Mouse (Mus musculus) heart, adult 2 months (tissue): Measurements from ENCODE around the gene Pgrmc2. TPM values are rescaled to one million over a fixed set of nuclear protein-coding genes. Genes with fewer than 3 reads are reported as not detected.

Source experiments
- DNase-seq, 2 experiments: peaks; one replicate each; pipeline ENCODE4 v3.0.0; 2021
- H3K27ac ChIP-seq: fragments of 200-600 bp; 2 replicates; pipeline ENCODE4 v1.8.1; 2022
- H3K27me3 ChIP-seq: fragments of 200-500 bp; 2 replicates; pipeline ENCODE4 v1.6.1; 2012; ENCODE audit warnings: mild to moderate bottlenecking, low read length, inconsistent platforms, mixed read lengths; ENCODE audit not compliant: control insufficient read depth, insufficient read depth
- H3K36me3 ChIP-seq: fragments of 200-500 bp; 2 replicates; pipeline ENCODE4 v1.6.1; 2012; ENCODE audit warnings: low read length, inconsistent platforms; ENCODE audit not compliant: control insufficient read depth, insufficient read depth
- H3K4me1 ChIP-seq: fragments of 200-500 bp; 2 replicates; pipeline ENCODE4 v1.6.1; 2011; ENCODE audit warnings: low read length; ENCODE audit not compliant: control insufficient read depth, insufficient read depth
- H3K4me3 ChIP-seq: fragments of 200-600 bp; 2 replicates; pipeline ENCODE4 v1.8.1; 2022
- H3K79me2 ChIP-seq: fragments of 200-500 bp; replicated peaks from 2 replicates; pipeline ENCODE4 v1.6.1; 2012; ENCODE audit warnings: mild to moderate bottlenecking, inconsistent platforms, low read length, moderate library complexity, mixed read lengths; ENCODE audit not compliant: control insufficient read depth, insufficient read depth
- H3K9ac ChIP-seq: fragments of 200-500 bp; 2 replicates; pipeline ENCODE4 v1.6.1; 2012; ENCODE audit warnings: low read depth, mild to moderate bottlenecking, control low read depth, inconsistent platforms, low read length, mixed read lengths
- CTCF ChIP-seq: fragments of 200-600 bp; IDR thresholded peaks from 2 replicates; pipeline ENCODE4 v1.8.1; 2022; ENCODE audit warnings: antibody characterized with exemption, mild to moderate bottlenecking, moderate library complexity
- EP300 ChIP-seq: fragments of 200-500 bp; IDR thresholded peaks from 2 replicates; pipeline ENCODE4 v1.6.1; 2011; ENCODE audit warnings: low read depth, low read length, control low read depth; ENCODE audit not compliant: insufficient read depth
- POLR2A ChIP-seq: fragments of 200-500 bp; IDR thresholded peaks from 2 replicates; pipeline ENCODE4 v1.6.1; 2011; ENCODE audit warnings: mild to moderate bottlenecking, low read depth, low read length, control low read depth; ENCODE audit not compliant: insufficient read depth
- WGBS: fragments of 180-500 bp; shearing (Covaris S2); methylation state at CpG from one replicate; pipeline ENCODE4 v1.1.7; 2018; 5-methylcytosine and 5-hydroxymethylcytosine counted together
- intact Hi-C: fragments of 180-260 bp; cut with DNase I; formaldehyde crosslinking; loops from one replicate; pipeline ENCODE4 v1.15.1; 2025
- polyA plus RNA-seq: library from polyadenylated mRNA; depleted of rRNA; stranded (reverse); fragments of >200 nt; gene quantifications from 2 replicates; pipeline ENCODE4 v1.2.3, GENCODE M21; 2012
- total RNA-seq, 2 experiments: library from RNA; stranded (reverse); gene quantifications; 2 replicates each; pipeline ENCODE4 v1.2.3; 2021

Pgrmc2 gene
- total and polyA plus RNA-seq, 3 experiments = 12.2 to 34.5 (median 28.7) TPM

DNA sequence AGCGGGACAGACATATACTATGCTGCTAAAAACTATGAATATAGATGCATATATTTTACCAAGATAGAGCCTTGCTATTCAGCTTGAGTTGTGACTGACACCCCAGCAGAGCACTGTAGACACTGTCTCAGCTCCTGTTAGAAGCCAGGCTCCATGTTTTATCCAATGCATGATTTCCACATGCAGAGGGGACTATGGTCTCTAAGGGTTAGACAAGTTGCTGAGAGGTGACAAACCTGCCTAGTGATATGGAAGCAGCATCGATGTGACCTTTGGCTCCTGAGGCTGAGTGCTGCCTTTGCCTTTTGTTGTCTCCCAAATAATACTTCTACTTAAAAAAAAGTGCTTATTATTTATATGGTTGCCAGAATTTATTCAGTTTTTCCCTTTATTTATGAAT lies 10.4 kb upstream of the Pgrmc2 start:
- Histone ChIP-seq H3K27me3 (no peaks in the 10 kb centered on the region), H3K4me1 (no peaks in the 10 kb centered on the region), H3K4me3 (no peak overlapping the region), H3K36me3 (no peaks in the 10 kb centered on the region), H3K27ac (no peak overlapping the region), H3K9ac (no peak overlapping the region), H3K79me2 (no peaks in the 10 kb centered on the region)
- intact Hi-C loops = no loop called here
- TF ChIP-seq EP300 = no peak
- no peak for TF ChIP-seq CTCF
- no peak for TF ChIP-seq POLR2A
- WGBS = 82% methylated on average over 2 of the region's 2 CpGs
- no peak for DNase-seq

DNA sequence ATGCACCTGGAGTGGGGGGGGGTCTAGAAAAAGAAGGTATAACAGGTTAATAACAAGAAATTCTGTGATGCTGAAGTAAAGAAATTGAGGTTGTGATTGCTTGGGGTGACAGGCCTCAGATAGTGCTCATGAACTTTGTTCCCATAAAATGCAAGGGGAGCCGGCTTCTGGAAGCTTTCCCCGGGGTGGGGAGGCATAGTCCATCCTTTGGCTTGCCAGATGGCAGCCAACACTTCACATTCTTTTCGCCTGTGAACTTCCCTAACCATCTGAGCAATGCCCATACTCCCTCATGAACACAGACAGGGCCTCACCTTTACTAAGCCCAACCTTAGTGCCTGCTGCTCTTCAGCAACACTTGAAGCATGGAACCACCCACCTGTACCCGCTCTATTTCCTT lies 9.5 kb upstream of the Pgrmc2 start:
- Histone ChIP-seq H3K79me2 (no peaks in the 10 kb centered on the region), H3K27ac (no peak overlapping the region), H3K27me3 (no peaks in the 10 kb centered on the region), H3K4me3 (no peak overlapping the region), H3K36me3 (no peaks in the 10 kb centered on the region), H3K4me1 (no peaks in the 10 kb centered on the region), H3K9ac (no peak overlapping the region)
- no peak for TF ChIP-seq CTCF
- no peak for TF ChIP-seq EP300
- no peak for TF ChIP-seq POLR2A
- no peak for DNase-seq
- intact Hi-C loops = no loop called here
- 67% methylated on average over 4 of the region's 4 CpGs for WGBS

DNA sequence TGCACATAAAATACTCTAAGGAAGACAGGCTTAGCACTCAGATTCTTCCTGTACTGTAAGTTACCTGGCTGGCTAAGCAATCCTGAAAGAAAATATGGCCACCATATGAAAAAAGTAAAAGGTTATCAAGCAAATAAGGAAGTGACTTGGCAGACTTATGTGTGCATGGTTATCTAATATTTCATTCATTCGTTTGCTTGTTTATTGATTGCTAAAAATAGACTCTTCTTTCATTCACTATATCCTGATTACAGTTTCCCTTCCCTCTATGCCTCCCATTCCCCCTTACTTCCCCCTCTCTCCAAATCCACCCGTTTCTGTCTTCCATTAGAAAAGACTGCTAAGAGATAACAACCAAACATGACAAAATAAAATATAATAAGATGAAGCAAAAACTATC lies 8.0 kb upstream of the Pgrmc2 start:
- Histone ChIP-seq H3K4me3 (no peak overlapping the region), H3K4me1 (no peaks in the 10 kb centered on the region), H3K36me3 (no peaks in the 10 kb centered on the region), H3K27me3 (no peaks in the 10 kb centered on the region), H3K79me2 (no peaks in the 10 kb centered on the region), H3K9ac (no peak overlapping the region), H3K27ac (no peak overlapping the region)
- TF ChIP-seq CTCF (no peak), POLR2A (no peak), EP300 (no peak)
- no peak for DNase-seq
- 26% methylated on average over 2 of the region's 2 CpGs for WGBS
- intact Hi-C loops = no loop called here

DNA sequence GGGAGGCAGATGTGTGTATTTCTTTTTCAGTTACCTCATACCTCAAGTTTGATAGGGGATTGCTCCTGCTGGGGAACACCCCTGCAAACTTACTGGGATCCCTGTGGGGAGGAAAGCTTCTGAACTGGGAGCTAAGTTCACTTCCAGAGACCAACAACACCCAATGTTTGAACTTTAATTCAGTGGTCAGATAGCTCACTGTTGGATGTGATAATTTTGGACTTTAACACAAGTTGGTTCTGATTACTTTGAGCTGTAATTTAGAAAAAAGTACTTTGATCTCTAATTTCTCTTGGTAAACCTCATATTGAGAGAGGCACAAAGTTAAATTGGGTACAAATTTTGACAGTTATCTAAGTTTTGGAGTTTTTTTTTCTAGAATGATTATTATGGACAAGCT lies 4.2 kb upstream of the Pgrmc2 start:
- intact Hi-C loops = no loop called here
- Histone ChIP-seq H3K27ac (no peak overlapping the region), H3K4me1 (no peaks in the 10 kb centered on the region), H3K9ac (no peak overlapping the region), H3K36me3 (no peaks in the 10 kb centered on the region), H3K4me3 (no peak overlapping the region), H3K27me3 (no peaks in the 10 kb centered on the region), H3K79me2 (no peaks in the 10 kb centered on the region)
- no peak for TF ChIP-seq POLR2A
- DNase-seq = no peak

DNA sequence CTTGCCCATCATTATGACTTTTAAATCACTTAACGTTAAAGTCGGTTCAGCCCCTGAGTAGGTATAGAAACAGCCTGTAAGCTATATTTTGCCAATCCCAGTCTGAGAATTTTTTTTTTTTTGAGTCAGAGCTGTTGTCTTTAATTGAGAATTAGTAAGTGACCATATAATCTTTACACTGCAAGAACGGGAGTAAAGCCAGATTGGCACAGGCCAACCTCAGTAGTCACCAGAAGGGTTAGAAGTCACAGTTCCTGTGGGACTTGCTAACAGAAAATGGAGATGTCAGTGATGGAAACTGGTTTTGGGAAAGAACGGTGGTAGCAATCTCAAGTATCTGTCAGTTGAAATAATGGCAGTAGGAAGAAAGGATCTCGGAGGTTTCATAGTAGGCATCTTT lies 1.6 kb upstream of the Pgrmc2 start:
- 80% methylated on average over 5 of the region's 5 CpGs for WGBS
- H3K9ac ChIP-seq = no peak overlapping the region
- no peaks in the 10 kb centered on the region for H3K79me2 ChIP-seq
- no peak for DNase-seq
- peaks cover 3% of the 10 kb centered on the region for H3K36me3 ChIP-seq
- intact Hi-C loops = loop anchor here (5.0 kb wide), 4 partner anchors 137 to 658 kb away; partner anchors contain the start of genes D3Ertd751e, Larp1b and Sclt1
- H3K27me3 ChIP-seq = no peaks in the 10 kb centered on the region
- H3K4me1 ChIP-seq = no peaks in the 10 kb centered on the region; the same call in 1 of the 2 replicates
- no peak overlapping the region for H3K27ac ChIP-seq
- TF ChIP-seq CTCF (no peak), EP300 (no peak), POLR2A (no peak)
- no peak overlapping the region for H3K4me3 ChIP-seq

DNA sequence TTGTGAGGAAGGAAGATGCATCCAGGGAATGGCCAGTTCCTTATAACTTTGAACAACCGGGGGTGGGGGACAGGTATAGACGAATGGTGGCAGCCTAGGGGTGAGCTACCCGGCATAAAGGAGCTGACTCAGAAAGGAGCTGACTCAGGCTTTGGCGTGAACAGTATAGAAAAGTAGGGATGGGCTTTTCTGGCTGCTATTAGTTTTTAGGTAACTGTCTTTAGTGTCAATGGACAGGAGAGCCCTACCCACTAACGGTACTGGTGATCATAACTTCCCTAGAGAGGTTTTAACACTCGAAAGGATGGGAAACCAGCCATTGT lies 905 bp upstream of the Pgrmc2 start:
- Histone ChIP-seq H3K9ac (peak overlapping the region; percentile 91), H3K4me3 (peak overlapping the region; percentile 97), H3K27me3 (no peaks in the 10 kb centered on the region), H3K4me1 (no peaks in the 10 kb centered on the region; the same call in 1 of the 2 replicates), H3K79me2 (no peaks in the 10 kb centered on the region), H3K27ac (peak overlapping the region; percentile 91), H3K36me3 (peaks cover 3% of the 10 kb centered on the region)
- DNase-seq = no peak
- TF ChIP-seq CTCF = no peak
- no peak for TF ChIP-seq POLR2A
- TF ChIP-seq EP300 = no peak
- intact Hi-C loops = loop anchor here (5.0 kb wide), 4 partner anchors 136 to 659 kb away; partner anchors contain the start of genes D3Ertd751e, Larp1b and Sclt1
- WGBS = 3% methylated on average over 6 of the region's 6 CpGs

DNA sequence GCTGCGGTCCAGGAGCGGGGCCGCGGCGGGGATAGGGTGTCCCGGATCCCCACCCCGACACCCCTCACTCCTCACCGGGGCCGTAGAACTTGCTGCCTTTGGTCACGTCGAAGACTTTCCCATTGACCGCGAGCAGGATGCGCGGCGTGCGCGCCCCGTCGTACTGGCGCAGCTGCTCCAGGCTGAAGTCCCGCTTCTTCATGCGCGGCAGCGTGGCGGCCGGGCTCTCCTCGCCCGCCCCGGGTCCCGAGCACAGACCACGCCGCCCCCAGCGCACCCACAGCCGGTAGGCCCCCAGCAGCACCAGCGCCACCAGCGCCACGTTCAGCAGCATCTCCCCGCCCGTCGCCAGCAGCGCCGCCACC lies 344 bp downstream of the Pgrmc2 start:
- Histone ChIP-seq H3K4me3 (peak overlapping the region; percentile 97), H3K36me3 (peaks cover 3% of the 10 kb centered on the region), H3K79me2 (peaks cover 1% of the 10 kb centered on the region), H3K27ac (peak overlapping the region; percentile 85), H3K9ac (peak overlapping the region; percentile 84), H3K27me3 (no peaks in the 10 kb centered on the region), H3K4me1 (no peaks in the 10 kb centered on the region; the same call in 1 of the 2 replicates)
- WGBS = 1% methylated on average over 39 of the region's 43 CpGs
- intact Hi-C loops = loop anchor here (5.0 kb wide), 4 partner anchors 135 to 660 kb away; partner anchors contain the start of genes D3Ertd751e, Larp1b and Sclt1
- DNase-seq = no peak
- TF ChIP-seq CTCF (no peak), POLR2A (no peak), EP300 (no peak)
